Mouse (Mus musculus) adrenal gland, adult 18-20 months (tissue): ENCODE results near the gene Hspa12a. TPM values are rescaled to one million over a fixed set of nuclear protein-coding genes. Genes with fewer than 3 reads are reported as not detected.

Experiments used
- DNase-seq, 2 experiments: peaks; one replicate each; pipeline ENCODE4 v3.0.0; 2021 to 2022; ENCODE audit warnings: low spot score in 2 of 2
- long read RNA-seq, 2 experiments: library from polyadenylated mRNA; stranded (forward); transcript quantifications; one replicate each; pipeline ENCODE4 v2.0.0; 2021
- total RNA-seq, 2 experiments: library from RNA; stranded (reverse); gene quantifications; 1 replicate in 1 of 2; 2 replicates in 1 of 2; pipeline ENCODE4 v1.2.3; 2021

Hspa12a gene
- total RNA-seq, result 100 to 1,000 TPM in 1 of 2 experiments, 10 to 100 TPM in 1; 60.3 to 148 TPM
- long read RNA-seq, experiment 1, full-length matches to known transcripts, result 13 of 20 reads
- long read RNA-seq, experiment 1, partial matches to known transcripts, result 2 of 20 reads
- long read RNA-seq, experiment 1, other reads (novel, unspliced or antisense), result 5 of 20 reads
- long read RNA-seq, experiment 2, full-length matches to known transcripts, result 35 of 59 reads
- long read RNA-seq, experiment 2, partial matches to known transcripts, result 12 of 59 reads
- long read RNA-seq, experiment 2, other reads (novel, unspliced or antisense), result 12 of 59 reads

GRCm38 (mm10) chr19:58942841-58943828 is at the start of gene Hspa12a, which contains the start of gene Eno4:
Gene Hspa12a (minus strand): TSS chr19:58943654.
Gene Eno4 (plus strand): TSS chr19:58943425.
- peak; percentile 89 to 92 for DNase-seq

GRCm38 (mm10) chr19:58981571-58981970 is 38.1 kb upstream of the Hspa12a start:
- no peak for DNase-seq

- no peak for DNase-seq
These were observed 36.6 kb upstream of the Hspa12a start for GRCm38 (mm10) chr19:58980056-58980440.

GRCm38 (mm10) chr19:58979436-58980055 is 36.1 kb upstream of the Hspa12a start:
- DNase-seq, result peak; percentile 39 to 48

- peak; percentile 27 to 54 for DNase-seq
These were observed 35.1 kb upstream of the Hspa12a start for GRCm38 (mm10) chr19:58978401-58979171.

GRCm38 (mm10) chr19:58975216-58975863 is 31.9 kb upstream of the Hspa12a start:
- no peak for DNase-seq

- DNase-seq, result no peak
These were observed 30.7 kb upstream of the Hspa12a start for GRCm38 (mm10) chr19:58974126-58974525.

GRCm38 (mm10) chr19:58970826-58971225 is 27.4 kb upstream of the Hspa12a start:
- DNase-seq, result no peak

GRCm38 (mm10) chr19:58968731-58969506 is 25.5 kb upstream of the Hspa12a start:
- DNase-seq, result no peak

- no peak for DNase-seq
These were observed 19.6 kb upstream of the Hspa12a start for GRCm38 (mm10) chr19:58963011-58963410.

GRCm38 (mm10) chr19:58954779-58955178 is 11.3 kb upstream of the Hspa12a start:
- no peak for DNase-seq

- DNase-seq, result no peak
These were observed 8.8 kb upstream of the Hspa12a start for GRCm38 (mm10) chr19:58952236-58952635.

GRCm38 (mm10) chr19:58951521-58951920 is 8.1 kb upstream of the Hspa12a start:
- DNase-seq, result no peak

GRCm38 (mm10) chr19:58945959-58946358 is 2.5 kb upstream of the Hspa12a start:
- DNase-seq, result no peak

- no peak for DNase-seq
These were observed 10.4 kb downstream of the Hspa12a start for GRCm38 (mm10) chr19:58933062-58933461.

- no peak for DNase-seq
These were observed 12.2 kb downstream of the Hspa12a start for GRCm38 (mm10) chr19:58931081-58931800.

- no peak for DNase-seq
These were observed 24.3 kb downstream of the Hspa12a start for GRCm38 (mm10) chr19:58919148-58919547.

- DNase-seq, result no peak
These were observed 24.9 kb downstream of the Hspa12a start for GRCm38 (mm10) chr19:58918597-58918996.

GRCm38 (mm10) chr19:58913301-58913700 is 30.2 kb downstream of the Hspa12a start:
- no peak for DNase-seq
